Mouse (Mus musculus): Measurements from ENCODE around the gene Ubtd1.
"Not testable (repeated sequence)": the region's sequence is repeated elsewhere in the genome, so short reads cannot be mapped to it uniquely, and the experiment has no call there.

Gene Ubtd1

GRCm38 (mm10) chr19:42071886-42072608 is 90.5 kb downstream of the Ubtd1 start:
- DNase-seq, result no peak

- DNase-seq, result no peak
These were observed 91.2 kb downstream of the Ubtd1 start for GRCm38 (mm10) chr19:42072802-42073201.

DNA sequence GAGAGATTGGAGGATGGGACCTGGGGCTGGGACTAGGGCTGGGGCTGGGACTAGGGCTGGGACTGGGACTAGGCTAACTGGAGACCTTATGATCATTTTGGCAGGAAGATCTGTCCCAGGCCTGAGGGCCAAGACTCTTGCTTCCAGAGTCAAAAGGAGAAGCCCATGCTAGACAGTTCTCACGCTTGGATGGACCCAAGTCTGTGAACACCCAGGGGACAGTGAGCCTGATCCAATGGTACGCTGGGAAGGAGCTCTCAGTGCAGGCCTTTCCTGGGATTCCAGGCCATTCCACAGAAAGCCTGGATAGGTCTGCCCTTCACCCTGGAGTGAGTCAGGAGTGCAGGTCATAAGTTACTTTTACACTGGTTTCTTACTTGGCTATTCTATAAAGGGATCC is 93.5 kb downstream of the Ubtd1 start:
- no peak for DNase-seq

- no peak for DNase-seq
These were observed 94.4 kb downstream of the Ubtd1 start for GRCm38 (mm10) chr19:42075992-42076391.

GRCm38 (mm10) chr19:42078566-42078965 is 97.0 kb downstream of the Ubtd1 start:
- DNase-seq, result no peak

DNA sequence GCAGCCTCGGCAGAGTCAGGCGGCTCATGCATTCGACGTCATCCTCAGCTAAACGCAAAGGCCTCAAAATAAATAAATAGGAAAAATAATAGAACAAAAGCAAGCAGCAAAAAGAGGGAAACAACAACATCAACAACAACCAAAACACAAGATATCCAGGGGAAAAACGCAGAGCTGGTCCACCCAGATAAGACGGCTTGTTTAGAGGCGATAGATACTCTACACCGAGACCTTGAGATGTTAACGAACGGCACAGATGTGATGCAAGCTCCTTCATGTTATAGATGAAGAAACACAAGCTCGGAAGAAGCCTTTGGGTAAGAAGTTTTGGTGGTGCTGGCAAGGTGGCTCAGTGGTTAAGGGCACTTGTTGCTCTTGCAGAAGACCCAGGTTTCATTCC is 97.4 kb downstream of the Ubtd1 start:
- no peak for DNase-seq

- no peak for DNase-seq
These were observed 98.4 kb downstream of the Ubtd1 start for GRCm38 (mm10) chr19:42079950-42080349.

- no peak for DNase-seq
These were observed 98.9 kb downstream of the Ubtd1 start for GRCm38 (mm10) chr19:42080469-42080868.

GRCm38 (mm10) chr19:42081613-42082012 is 100.0 kb downstream of the Ubtd1 start:
- not testable (repeated sequence) for DNase-seq
